Mouse (Mus musculus) midbrain, embryonic 15.5 days (tissue): Measurements from ENCODE around the gene Gm10382. TPM values are rescaled to one million over a fixed set of nuclear protein-coding genes. Genes with fewer than 3 reads are reported as not detected.
"Not testable (repeated sequence)": the region's sequence is repeated elsewhere in the genome, so short reads cannot be mapped to it uniquely, and the experiment has no call there.

Source experiments
- ATAC-seq: fragments of 200-750 bp; cut with Nextera tagmentation; replicated peaks from 2 replicates; pipeline ENCODE4 v1.8.0; 2017; ENCODE audit warnings: moderate TSS enrichment
- H3K27ac ChIP-seq: fragments of 300-500 bp; sonication (generic); 2 replicates; pipeline ENCODE4 v1.5.1; 2015; ENCODE audit warnings: mild to moderate bottlenecking, inconsistent platforms
- H3K27me3 ChIP-seq: fragments of 300-500 bp; sonication (generic); replicated peaks from 2 replicates; pipeline ENCODE4 v1.6.1; 2015; ENCODE audit warnings: inconsistent platforms
- H3K36me3 ChIP-seq: fragments of 300-500 bp; sonication (generic); replicated peaks from 2 replicates; pipeline ENCODE4 v1.6.1; 2015; ENCODE audit warnings: inconsistent platforms
- H3K4me1 ChIP-seq: fragments of 300-500 bp; sonication (generic); 2 replicates; pipeline ENCODE4 v1.6.1; 2015; ENCODE audit warnings: inconsistent platforms
- H3K4me2 ChIP-seq: fragments of 300-500 bp; sonication (generic); 2 replicates; pipeline ENCODE4 v1.6.1; 2015; ENCODE audit warnings: inconsistent platforms, mild to moderate bottlenecking, moderate library complexity
- H3K4me3 ChIP-seq: fragments of 300-500 bp; sonication (generic); 2 replicates; pipeline ENCODE4 v1.5.1; 2015; ENCODE audit warnings: mild to moderate bottlenecking, inconsistent platforms
- H3K9ac ChIP-seq: fragments of 300-500 bp; sonication (generic); 2 replicates; pipeline ENCODE4 v1.6.1; 2015; ENCODE audit warnings: mild to moderate bottlenecking, inconsistent platforms
- H3K9me3 ChIP-seq: fragments of 300-500 bp; sonication (generic); 2 replicates; pipeline ENCODE4 v1.6.1; 2016; ENCODE audit warnings: inconsistent platforms
- WGBS: fragments of 180-500 bp; shearing (Covaris S2); methylation state at CpG from one replicate; pipeline ENCODE4 v1.1.7; 2015; ENCODE audit warnings: mixed read lengths; 5-methylcytosine and 5-hydroxymethylcytosine counted together
- polyA plus RNA-seq: library from polyadenylated mRNA; unstranded; fragments of >200 nt; fragmentation: Nextera tagmentation; extraction: Ambion mirVana; gene quantifications from 2 replicates; pipeline ENCODE4 v1.2.1, GENCODE M21; 2015

Gm10382 gene
- polyA plus RNA-seq, 1 experiment from 2014 or later = 0.86 TPM

DNA sequence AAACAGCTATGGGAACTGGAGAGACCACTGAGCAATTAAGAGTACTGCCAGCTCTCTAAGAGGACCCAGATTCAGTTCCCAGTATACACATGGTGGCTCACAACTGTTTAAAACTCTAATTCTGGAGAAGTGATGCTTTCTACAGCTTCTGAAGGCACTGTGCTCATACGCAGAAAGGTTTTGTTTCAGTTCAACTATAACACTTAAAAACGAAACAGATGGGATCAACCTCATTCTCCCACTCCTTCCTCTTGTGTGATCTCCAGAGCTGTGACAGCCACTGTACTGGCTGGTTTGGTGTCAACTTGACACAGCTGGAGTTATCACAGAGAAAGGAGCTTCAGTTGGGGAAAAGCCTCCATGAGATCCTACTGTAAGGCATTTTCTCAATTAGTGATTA lies 13.3 kb upstream of the Gm10382 start:
- Histone ChIP-seq H3K27ac (no peak overlapping the region), H3K4me1 (no peaks in the 10 kb centered on the region), H3K4me3 (no peak overlapping the region), H3K9me3 (no peaks in the 10 kb centered on the region), H3K9ac (no peak overlapping the region), H3K36me3 (no peaks in the 10 kb centered on the region), H3K27me3 (no peaks in the 10 kb centered on the region), H3K4me2 (no peak overlapping the region)
- WGBS = 92% methylated on average over 2 of the region's 2 CpGs
- no peak for ATAC-seq

GRCm38 (mm10) chr5:125377214-125377613 lies 11.9 kb upstream of the Gm10382 start:
- Histone ChIP-seq H3K9me3 (no peaks in the 10 kb centered on the region), H3K4me3 (no peak overlapping the region), H3K27ac (no peak overlapping the region), H3K4me1 (no peaks in the 10 kb centered on the region), H3K4me2 (no peak overlapping the region), H3K9ac (no peak overlapping the region), H3K27me3 (no peaks in the 10 kb centered on the region), H3K36me3 (no peaks in the 10 kb centered on the region)
- no peak for ATAC-seq
- 72% methylated on average over 7 of the region's 7 CpGs for WGBS

DNA sequence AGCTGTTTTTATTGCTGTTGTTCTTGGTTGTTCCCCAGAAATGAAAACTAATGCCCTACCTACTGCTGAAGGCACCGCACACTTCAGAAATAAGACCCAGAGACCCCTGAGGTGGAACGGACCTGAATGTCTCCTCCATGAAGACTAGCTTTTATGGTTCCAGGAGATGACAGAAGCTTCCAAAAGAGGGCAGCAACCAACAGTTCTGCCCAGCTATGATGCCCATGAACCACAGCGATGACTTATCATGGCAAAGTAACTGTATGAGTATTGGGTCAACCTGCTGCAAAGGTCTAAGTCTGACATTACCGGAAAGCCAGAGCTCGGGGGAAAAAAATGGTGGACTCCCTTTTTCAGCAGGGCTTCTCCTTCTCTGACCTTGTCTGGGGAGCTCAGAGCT lies 10.2 kb upstream of the Gm10382 start:
- Histone ChIP-seq H3K4me1 (peaks cover 2% of the 10 kb centered on the region; the same call in 1 of the 2 replicates), H3K27ac (no peak overlapping the region), H3K4me3 (no peak overlapping the region), H3K9me3 (no peaks in the 10 kb centered on the region), H3K9ac (no peak overlapping the region), H3K36me3 (no peaks in the 10 kb centered on the region), H3K4me2 (no peak overlapping the region), H3K27me3 (no peaks in the 10 kb centered on the region)
- ATAC-seq = no peak
- WGBS = 80% methylated on average over 5 of the region's 5 CpGs

DNA sequence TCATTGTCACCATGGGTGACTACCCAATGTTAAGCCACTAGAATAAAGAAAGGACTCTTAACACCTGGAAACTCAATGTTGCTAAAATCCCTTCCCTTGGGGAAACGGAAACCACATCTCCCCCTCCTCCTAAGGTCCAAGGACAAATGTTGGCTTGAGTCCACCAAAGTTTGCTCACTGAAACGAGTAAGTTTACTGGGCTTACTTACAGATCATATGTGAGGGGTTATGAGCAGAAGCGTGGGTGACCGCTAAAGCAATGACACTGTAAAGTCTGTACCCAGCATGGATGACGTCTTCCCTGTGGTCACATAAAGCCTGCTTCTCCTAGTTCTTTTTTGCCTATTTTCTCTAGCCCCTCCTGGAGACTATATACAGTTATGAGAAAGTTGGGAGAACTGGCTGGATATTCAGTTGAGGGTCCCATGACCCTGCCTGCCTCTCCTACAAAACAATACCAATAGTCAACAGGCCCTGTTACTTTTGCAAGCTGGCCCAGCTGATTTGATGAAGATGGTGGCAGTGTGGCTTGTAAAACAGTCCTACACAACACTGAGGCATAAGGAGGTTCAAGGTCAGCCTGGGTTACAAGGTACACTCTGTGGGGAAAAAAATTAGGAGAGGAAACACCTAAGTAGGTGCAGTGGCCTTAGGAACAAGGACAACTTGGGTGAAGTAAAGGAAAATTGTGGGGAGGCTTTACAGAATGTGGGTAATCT lies 7.0 kb upstream of the Gm10382 start:
- Histone ChIP-seq H3K9me3 (no peaks in the 10 kb centered on the region), H3K27me3 (no peaks in the 10 kb centered on the region), H3K27ac (no peak overlapping the region), H3K4me1 (peaks cover 23% of the 10 kb centered on the region), H3K4me3 (no peak overlapping the region), H3K9ac (no peak overlapping the region), H3K36me3 (peaks cover 17% of the 10 kb centered on the region), H3K4me2 (no peak overlapping the region)
- 83% methylated on average over 5 of the region's 5 CpGs for WGBS
- ATAC-seq = no peak

DNA sequence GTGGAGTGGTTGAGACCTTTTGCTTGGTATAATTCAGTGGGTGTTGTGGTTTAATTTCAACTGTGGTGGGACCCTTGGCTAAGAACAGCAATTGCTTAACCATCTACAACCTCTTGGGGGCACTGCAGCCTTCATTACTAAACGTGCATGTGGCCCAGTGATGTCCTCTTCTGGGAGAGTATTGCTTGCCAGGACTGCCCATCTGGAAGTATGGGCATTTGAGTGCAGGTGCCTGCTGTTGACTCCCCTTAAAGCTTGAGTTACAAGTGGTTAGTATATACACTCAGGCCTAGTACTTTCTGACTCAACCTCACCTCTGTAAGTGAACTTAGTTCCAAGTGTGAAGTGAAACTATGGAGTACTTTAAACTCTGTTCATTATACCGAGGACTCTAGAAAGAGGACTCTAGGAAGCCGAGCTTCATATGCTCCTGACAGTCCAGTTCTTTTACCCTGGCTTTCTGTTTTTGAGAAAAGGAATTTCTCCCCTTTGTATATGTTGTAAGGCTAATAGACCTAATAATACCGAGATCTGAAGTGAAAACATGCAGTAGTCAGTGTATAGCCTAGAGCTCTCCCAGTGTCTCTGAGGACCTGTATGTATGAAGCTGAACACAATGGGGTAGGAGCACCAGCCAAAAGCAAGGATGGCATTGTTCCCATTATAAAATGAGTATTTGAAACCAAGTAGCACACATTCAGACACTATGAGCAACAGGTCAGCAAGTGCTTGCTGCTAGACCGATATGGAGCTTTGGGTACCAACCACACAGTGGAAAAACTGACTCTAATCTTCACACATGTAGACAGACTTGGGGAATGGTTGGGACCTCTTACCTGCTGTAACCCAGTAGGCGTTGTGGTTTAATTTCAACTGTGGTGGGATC lies 6.2 kb upstream of the Gm10382 start:
- no peaks in the 10 kb centered on the region for H3K9me3 ChIP-seq
- 49% methylated on average over 6 of the region's 6 CpGs for WGBS
- no peak; the same call in 1 of the 2 replicates for ATAC-seq

DNA sequence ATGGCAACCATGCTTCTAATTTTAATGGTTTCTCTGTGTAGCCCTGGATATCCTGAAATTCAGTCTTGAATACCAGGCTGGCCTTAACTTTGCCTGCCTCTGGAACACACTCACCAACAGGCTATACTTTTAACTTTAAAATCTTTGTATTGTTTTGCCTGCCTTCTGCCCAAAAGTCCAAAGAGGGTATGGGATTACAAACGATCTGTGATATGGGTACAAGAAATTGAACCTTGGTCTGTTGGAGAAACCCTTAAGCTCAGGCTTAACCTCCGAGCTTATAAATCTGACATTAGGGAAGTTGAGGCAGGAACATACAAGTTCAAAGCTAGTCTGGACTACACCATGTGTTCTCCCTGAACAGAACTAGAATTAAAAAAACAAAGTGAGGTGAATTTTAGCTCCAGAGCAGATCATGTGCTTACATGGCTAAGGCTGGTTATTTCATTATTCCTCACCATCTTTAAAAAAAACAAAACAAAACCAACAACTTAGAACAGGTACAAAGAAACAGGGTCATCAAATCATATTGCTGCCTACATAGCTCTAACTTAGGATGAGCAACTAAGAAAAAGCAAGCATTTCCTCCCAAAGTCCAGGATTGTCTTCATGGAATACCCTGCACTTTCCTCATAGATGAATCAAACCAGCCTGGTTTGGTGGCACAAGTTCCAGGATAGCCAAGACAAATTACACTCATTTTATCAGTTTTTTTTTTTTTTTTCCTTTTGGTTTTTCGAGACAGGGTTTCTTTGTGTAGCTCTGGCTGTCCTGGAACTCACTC lies 5.3 kb upstream of the Gm10382 start:
- 83% methylated on average over 3 of the region's 3 CpGs for WGBS
- H3K27me3 ChIP-seq = no peaks in the 10 kb centered on the region
- no peaks in the 10 kb centered on the region for H3K9me3 ChIP-seq
- peaks cover 30% of the 10 kb centered on the region for H3K4me1 ChIP-seq
- H3K27ac ChIP-seq = no peak overlapping the region
- ATAC-seq = no peak
- peaks cover 17% of the 10 kb centered on the region for H3K36me3 ChIP-seq
- no peak overlapping the region for H3K9ac ChIP-seq
- no peak overlapping the region for H3K4me3 ChIP-seq
- no peak overlapping the region for H3K4me2 ChIP-seq

More for the DNA sequence above, 6.2 kb upstream of the Gm10382 start:
- Histone ChIP-seq H3K9ac (no peak overlapping the region), H3K27me3 (no peaks in the 10 kb centered on the region), H3K4me2 (no peak overlapping the region), H3K36me3 (peaks cover 17% of the 10 kb centered on the region), H3K4me1 (peaks cover 23% of the 10 kb centered on the region), H3K27ac (no peak overlapping the region), H3K4me3 (no peak overlapping the region)

- no peaks in the 10 kb centered on the region for H3K27me3 ChIP-seq
- no peak for ATAC-seq
- H3K27ac ChIP-seq = no peak overlapping the region
- no peaks in the 10 kb centered on the region for H3K9me3 ChIP-seq
- H3K9ac ChIP-seq = no peak overlapping the region
- peak overlapping the region; percentile 18 for H3K4me2 ChIP-seq
- 81% methylated on average over 2 of the region's 2 CpGs for WGBS
- H3K4me1 ChIP-seq = peaks cover 30% of the 10 kb centered on the region
- no peak overlapping the region for H3K4me3 ChIP-seq
- H3K36me3 ChIP-seq = peaks cover 17% of the 10 kb centered on the region
Measured at GRCm38 (mm10) chr5:125384512-125385214, 4.5 kb upstream of the Gm10382 start.

DNA sequence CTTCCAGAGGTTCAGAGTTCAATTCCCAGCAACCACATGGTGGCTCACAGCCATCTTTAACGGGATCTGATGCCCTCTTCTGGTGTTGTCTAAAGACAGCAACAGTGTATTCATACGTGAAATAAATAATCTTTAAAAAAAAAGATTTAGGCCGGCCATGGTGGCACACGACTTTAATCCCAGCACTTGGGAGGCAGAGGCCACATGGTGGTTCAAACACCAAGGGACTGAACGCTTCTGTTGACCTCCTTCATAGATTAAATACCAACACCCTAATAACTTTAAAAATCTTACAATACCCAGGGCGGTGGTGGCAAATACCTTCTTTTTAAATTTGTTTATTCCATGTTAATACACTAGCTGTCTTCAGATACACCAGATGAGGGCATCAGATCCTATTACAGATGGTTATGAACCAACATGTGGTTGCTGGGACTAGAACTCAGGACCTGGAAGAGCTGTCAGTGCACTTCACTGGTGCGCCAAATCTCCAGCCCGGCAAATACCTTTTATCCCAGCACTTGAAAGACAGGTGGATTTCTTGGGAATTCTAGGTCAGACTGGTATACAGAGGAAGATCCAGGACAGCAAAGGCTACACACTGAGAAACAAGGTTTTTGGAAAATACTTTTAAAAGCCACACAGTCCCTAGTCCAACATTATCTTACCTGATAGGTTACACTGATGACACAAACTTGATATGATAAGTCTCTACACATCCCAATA lies 3.7 kb upstream of the Gm10382 start:
- no peaks in the 10 kb centered on the region for H3K9me3 ChIP-seq
- H3K36me3 ChIP-seq = peaks cover 17% of the 10 kb centered on the region
- H3K27ac ChIP-seq = no peak overlapping the region
- H3K27me3 ChIP-seq = no peaks in the 10 kb centered on the region
- H3K4me1 ChIP-seq = peaks cover 34% of the 10 kb centered on the region
- no peak overlapping the region; the same call in 1 of the 2 replicates for H3K4me3 ChIP-seq
- H3K9ac ChIP-seq = no peak overlapping the region
- no peak for ATAC-seq
- 64% methylated on average over 8 of the region's 8 CpGs for WGBS
- peak overlapping the region; percentile 18 for H3K4me2 ChIP-seq

DNA sequence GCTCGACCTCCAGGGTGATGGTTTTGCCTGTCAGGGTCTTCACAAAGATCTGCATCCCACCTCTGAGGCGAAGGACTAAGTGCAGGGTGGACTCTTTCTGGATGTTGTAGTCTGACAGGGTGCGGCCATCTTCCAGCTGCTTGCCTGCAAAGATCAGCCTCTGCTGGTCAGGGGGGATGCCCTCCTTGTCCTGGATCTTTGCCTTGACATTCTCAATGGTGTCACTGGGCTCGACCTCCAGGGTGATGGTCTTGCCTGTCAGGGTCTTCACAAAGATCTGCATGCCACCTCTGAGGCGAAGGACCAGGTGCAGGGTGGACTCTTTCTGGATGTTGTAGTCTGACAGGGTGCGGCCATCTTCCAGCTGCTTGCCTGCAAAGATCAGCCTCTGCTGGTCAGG lies 1.8 kb upstream of the Gm10382 start:
- 90% methylated on average over 5 of the region's 6 CpGs for WGBS
- H3K4me1 ChIP-seq = peaks cover 37% of the 10 kb centered on the region
- not testable (repeated sequence) for H3K9ac ChIP-seq, H3K4me2 ChIP-seq, H3K4me3 ChIP-seq, H3K9me3 ChIP-seq, H3K27me3 ChIP-seq, H3K27ac ChIP-seq, ATAC-seq
- H3K36me3 ChIP-seq = peaks cover 17% of the 10 kb centered on the region

GRCm38 (mm10) chr5:125388358-125389092 lies 597 bp upstream of the Gm10382 start:
- Histone ChIP-seq H3K4me2 (peak overlapping the region; percentile 98), H3K4me3 (peak overlapping the region; percentile 98), H3K27ac (peak overlapping the region; percentile 99; the same call in 1 of the 2 replicates), H3K4me1 (peaks cover 46% of the 10 kb centered on the region), H3K36me3 (peaks cover 17% of the 10 kb centered on the region), H3K9ac (peak overlapping the region; percentile 97), H3K27me3 (no peaks in the 10 kb centered on the region), H3K9me3 (no peaks in the 10 kb centered on the region)
- ATAC-seq = no peak
- WGBS = 23% methylated on average over 13 of the region's 13 CpGs
